Mouse (Mus musculus): ENCODE measurements at regions not wholly inside any gene's neighbourhood (a gene's known extent, or its start where the extent isn't known, plus 50 kb on each side); places are given as distances from the start of the nearest gene placed in this dataset.

- DNase-seq = no peak
These were observed 151.6 kb upstream of the Irx6 start for GRCm38 (mm10) chr8:92522519-92522918.

- DNase-seq = no peak
These were observed 144.3 kb upstream of the Irx6 start for GRCm38 (mm10) chr8:92529756-92530155.

- no peak for DNase-seq
These were observed 133.5 kb upstream of the Irx6 start for GRCm38 (mm10) chr8:92540636-92541035.

- DNase-seq = no peak
These were observed 128.6 kb upstream of the Irx6 start for GRCm38 (mm10) chr8:92545347-92546059.

GRCm38 (mm10) chr8:92555140-92555539, 118.9 kb upstream of the Irx6 start:
- no peak for DNase-seq

- no peak for DNase-seq
These were observed 118.5 kb upstream of the Irx6 start for GRCm38 (mm10) chr8:92555631-92556030.

GRCm38 (mm10) chr8:92562471-92562870, 111.6 kb upstream of the Irx6 start:
- DNase-seq = no peak

- DNase-seq = no peak
These were observed 111.1 kb upstream of the Irx6 start for GRCm38 (mm10) chr8:92562962-92563361.

GRCm38 (mm10) chr8:92569650-92570049, 104.4 kb upstream of the Irx6 start:
- DNase-seq = no peak

- DNase-seq = no peak
These were observed 94.6 kb upstream of the Irx6 start for GRCm38 (mm10) chr8:92579446-92579845.

- DNase-seq = no peak
These were observed 93.0 kb upstream of the Irx6 start for GRCm38 (mm10) chr8:92581051-92581450.

GRCm38 (mm10) chr8:92600766-92601165, 73.3 kb upstream of the Irx6 start:
- no peak for DNase-seq

GRCm38 (mm10) chr8:92602973-92603372, 71.1 kb upstream of the Irx6 start:
- no peak for DNase-seq

- DNase-seq = no peak
These were observed 68.5 kb upstream of the Irx6 start for GRCm38 (mm10) chr8:92605631-92606030.

GRCm38 (mm10) chr8:92607604-92608003, 66.5 kb upstream of the Irx6 start:
- no peak for DNase-seq

- no peak for DNase-seq
These were observed 64.2 kb upstream of the Irx6 start for GRCm38 (mm10) chr8:92609908-92610307.

GRCm38 (mm10) chr8:92610487-92611059, 63.5 kb upstream of the Irx6 start:
- no peak for DNase-seq

- DNase-seq = no peak
These were observed 60.6 kb upstream of the Irx6 start for GRCm38 (mm10) chr8:92613486-92613885.

- DNase-seq = no peak
These were observed 57.6 kb upstream of the Irx6 start for GRCm38 (mm10) chr8:92616341-92617115.

- DNase-seq = no peak
These were observed 55.8 kb upstream of the Irx6 start for GRCm38 (mm10) chr8:92618281-92618680.

Measured in cerebellum, adult 11 months (tissue).